Mouse (Mus musculus) forebrain, postnatal 0 days (tissue): Measurements from ENCODE around the gene Myo9b. TPM values are rescaled to one million over a fixed set of nuclear protein-coding genes. Genes with fewer than 3 reads are reported as not detected.

ENCODE experiments used
- ATAC-seq: fragments of 200-750 bp; cut with Nextera tagmentation; 2 replicates; pipeline ENCODE4 v1.8.0; 2017; ENCODE audit warnings: mild to moderate bottlenecking, moderate library complexity
- DNase-seq: peaks from one replicate; pipeline ENCODE4 v3.0.0-alpha.2; 2015
- H3K27ac ChIP-seq: fragments of 300-500 bp; sonication (generic); 2 replicates; pipeline ENCODE4 v1.5.1; 2014; ENCODE audit warnings: low read depth, mild to moderate bottlenecking, antibody characterized with exemption, low read length, moderate library complexity, mixed read lengths
- H3K27me3 ChIP-seq: fragments of 300-500 bp; sonication (generic); 2 replicates; pipeline ENCODE4 v1.6.1; 2014; ENCODE audit warnings: mild to moderate bottlenecking, low read length, mixed read lengths; ENCODE audit not compliant: insufficient read depth
- H3K36me3 ChIP-seq: fragments of 300-500 bp; sonication (generic); 2 replicates; pipeline ENCODE4 v1.6.1; 2014; ENCODE audit warnings: mild to moderate bottlenecking, moderate library complexity; ENCODE audit not compliant: insufficient read depth
- H3K4me1 ChIP-seq: fragments of 300-500 bp; sonication (generic); 2 replicates; pipeline ENCODE4 v1.6.1; 2014; ENCODE audit warnings: antibody characterized with exemption; ENCODE audit not compliant: insufficient read depth
- H3K4me2 ChIP-seq: fragments of 300-500 bp; sonication (generic); 2 replicates; pipeline ENCODE4 v1.6.1; 2014; ENCODE audit warnings: low read depth, mild to moderate bottlenecking, moderate library complexity
- H3K4me3 ChIP-seq: fragments of 300-500 bp; sonication (generic); 2 replicates; pipeline ENCODE4 v1.5.1; 2014; ENCODE audit warnings: low read depth, low read length, mixed read lengths
- H3K9ac ChIP-seq: fragments of 300-500 bp; sonication (generic); 2 replicates; pipeline ENCODE4 v1.6.1; 2014; ENCODE audit warnings: mild to moderate bottlenecking
- H3K9me3 ChIP-seq: fragments of 300-500 bp; sonication (generic); 2 replicates; pipeline ENCODE4 v1.6.1; 2016; ENCODE audit warnings: low read length
- CTCF ChIP-seq: sonication (generic); IDR thresholded peaks from 2 replicates; pipeline ENCODE4 v1.5.1; 2016; ENCODE audit warnings: antibody characterized with exemption, control low read depth, low read depth
- WGBS: fragments of 180-500 bp; shearing (Covaris S2); extraction: QIAGEN DNeasy Blood & Tissue Kit; methylation state at CpG from one replicate; pipeline ENCODE4 v1.1.7; 2014; 5-methylcytosine and 5-hydroxymethylcytosine counted together
- polyA plus RNA-seq: library from polyadenylated mRNA; unstranded; fragments of >200 nt; fragmentation: Nextera tagmentation; extraction: Ambion mirVana; gene quantifications from 2 replicates; pipeline ENCODE4 v1.2.1, GENCODE M21; 2015
- total RNA-seq: library from RNA; depleted of rRNA; stranded (reverse); fragments of >200 nt; gene quantifications from 2 replicates; pipeline ENCODE4 v1.2.3, GENCODE M21; 2014; rRNA removed

Myo9b gene
- total and polyA plus RNA-seq, 2 experiments from 2014 or later, result 6.5 to 31.4 TPM

GRCm38 (mm10) chr8:71404951-71405351 is 132.4 kb downstream of the Myo9b start:
- Histone ChIP-seq H3K36me3 (peaks cover 3% of the 10 kb centered on the region), H3K9ac (no peak overlapping the region), H3K27ac (no peak overlapping the region), H3K4me1 (peaks cover 6% of the 10 kb centered on the region; the same call in 1 of the 2 replicates), H3K27me3 (no peaks in the 10 kb centered on the region), H3K4me3 (no peak overlapping the region), H3K9me3 (no peaks in the 10 kb centered on the region), H3K4me2 (no peak overlapping the region)
- WGBS, result 83% methylated on average over 9 of the region's 9 CpGs
- DNase-seq (no peak), ATAC-seq (no peak)
- TF ChIP-seq CTCF, result no peak

- peaks cover 6% of the 10 kb centered on the region; the same call in 1 of the 2 replicates for H3K4me1 ChIP-seq
These were observed 133.0 kb downstream of the Myo9b start, which contains the start of gene Ankle1 for GRCm38 (mm10) chr8:71405401-71406098. Ankle1 (plus strand) TSS chr8:71406010.

GRCm38 (mm10) chr8:71406099-71407015 is 133.8 kb downstream of the Myo9b start:
- DNase-seq, result peak; percentile 19

More at GRCm38 (mm10) chr8:71405401-71406098, 133.0 kb downstream of the Myo9b start, which contains the start of gene Ankle1:
- ATAC-seq (peak; percentile 95), DNase-seq (peak; percentile 94)
- peak; percentile 81 for TF ChIP-seq CTCF
- Histone ChIP-seq H3K9ac (peak within 1 kb of the TSS; percentile 33), H3K27me3 (no peaks in the 10 kb centered on the region), H3K9me3 (no peaks in the 10 kb centered on the region), H3K27ac (no peak within 1 kb of the TSS), H3K4me3 (peak within 1 kb of the TSS; percentile 37), H3K4me2 (peak within 1 kb of the TSS; percentile 93), H3K36me3 (peaks cover 3% of the 10 kb centered on the region)
- WGBS, result 17% methylated on average over 33 of the region's 33 CpGs

GRCm38 (mm10) chr8:71407441-71407840 is 134.9 kb downstream of the Myo9b start:
- no peak overlapping the region for H3K4me3 ChIP-seq
- peaks cover 6% of the 10 kb centered on the region; the same call in 1 of the 2 replicates for H3K4me1 ChIP-seq
- H3K9me3 ChIP-seq, result no peaks in the 10 kb centered on the region
- no peak for TF ChIP-seq CTCF
- ATAC-seq, result no peak
- no peak overlapping the region for H3K27ac ChIP-seq
- H3K27me3 ChIP-seq, result no peaks in the 10 kb centered on the region
- 95% methylated on average over 14 of the region's 14 CpGs for WGBS
- H3K36me3 ChIP-seq, result peaks cover 3% of the 10 kb centered on the region; the same call in 1 of the 2 replicates
- H3K9ac ChIP-seq, result no peak overlapping the region
- no peak overlapping the region for H3K4me2 ChIP-seq
- DNase-seq, result no peak

More at GRCm38 (mm10) chr8:71406099-71407015, 133.8 kb downstream of the Myo9b start:
- peak; percentile 38 for ATAC-seq
- peak overlapping the region; percentile 93 for H3K4me2 ChIP-seq
- H3K9ac ChIP-seq, result peak overlapping the region; percentile 33; the same call in 1 of the 2 replicates
- peak overlapping the region; percentile 37 for H3K4me3 ChIP-seq
- under 1% methylated on average over 55 of the region's 55 CpGs for WGBS
- H3K36me3 ChIP-seq, result peaks cover 3% of the 10 kb centered on the region; the same call in 1 of the 2 replicates
- H3K27ac ChIP-seq, result no peak overlapping the region
- H3K9me3 ChIP-seq, result no peaks in the 10 kb centered on the region
- TF ChIP-seq CTCF, result peak; percentile 69
- peaks cover 6% of the 10 kb centered on the region; the same call in 1 of the 2 replicates for H3K4me1 ChIP-seq
- no peaks in the 10 kb centered on the region for H3K27me3 ChIP-seq

GRCm38 (mm10) chr8:71408231-71408630 is 135.7 kb downstream of the Myo9b start:
- Histone ChIP-seq H3K36me3 (peaks cover under 1% of the 10 kb centered on the region; the same call in 1 of the 2 replicates), H3K4me2 (no peak overlapping the region), H3K27ac (no peak overlapping the region), H3K9me3 (no peaks in the 10 kb centered on the region), H3K9ac (no peak overlapping the region), H3K4me1 (peaks cover 6% of the 10 kb centered on the region; the same call in 1 of the 2 replicates), H3K27me3 (no peaks in the 10 kb centered on the region), H3K4me3 (no peak overlapping the region)
- no peak for ATAC-seq
- DNase-seq, result no peak
- WGBS, result 96% methylated on average over 4 of the region's 4 CpGs
- no peak for TF ChIP-seq CTCF

Other genes starting within 250 kb of the Myo9b start
- gene Haus8, start 220 bp downstream of the Myo9b start, total RNA-seq, result 36.4 and 38.9 TPM in 2 replicates
- gene Haus8, start 220 bp downstream of the Myo9b start, polyA plus RNA-seq, result 34.0 and 40.7 TPM in 2 replicates
- 148 and 195 TPM in 2 replicates for gene Use1, start 94.1 kb downstream of the Myo9b start, total RNA-seq
- gene Use1, start 94.1 kb downstream of the Myo9b start, polyA plus RNA-seq, result 124 and 140 TPM in 2 replicates
- gene Ocel1, start 98.6 kb downstream of the Myo9b start, total RNA-seq, result 14.3 and 16.2 TPM in 2 replicates
- 5.2 and 6.6 TPM in 2 replicates for gene Ocel1, start 98.6 kb downstream of the Myo9b start, polyA plus RNA-seq
- gene Nr2f6, start 109.2 kb downstream of the Myo9b start, total RNA-seq, result 59.0 and 63.9 TPM in 2 replicates
- gene Nr2f6, start 109.2 kb downstream of the Myo9b start, polyA plus RNA-seq, result 26.0 and 28.9 TPM in 2 replicates
- 3.5 and 5.6 TPM in 2 replicates for gene Ushbp1, start 123.1 kb downstream of the Myo9b start, total RNA-seq
- gene Ushbp1, start 123.1 kb downstream of the Myo9b start, polyA plus RNA-seq, result 4.2 and 4.5 TPM in 2 replicates
- gene Babam1, start 124.1 kb downstream of the Myo9b start, total RNA-seq, result 87.2 and 94.0 TPM in 2 replicates
- 98.9 and 107 TPM in 2 replicates for gene Babam1, start 124.1 kb downstream of the Myo9b start, polyA plus RNA-seq
- 0.81 and 2.8 TPM in 2 replicates for gene Ankle1, start 133.3 kb downstream of the Myo9b start, total RNA-seq
- 0.97 and 2.3 TPM in 2 replicates for gene Ankle1, start 133.3 kb downstream of the Myo9b start, polyA plus RNA-seq
- gene Abhd8, start 190.9 kb downstream of the Myo9b start, total RNA-seq, result 187 and 210 TPM in 2 replicates
- 168 and 169 TPM in 2 replicates for gene Abhd8, start 190.9 kb downstream of the Myo9b start, polyA plus RNA-seq
- 75.0 and 80.5 TPM in 2 replicates for gene Mrpl34, start 192.2 kb downstream of the Myo9b start, total RNA-seq
- gene Mrpl34, start 192.2 kb downstream of the Myo9b start, polyA plus RNA-seq, result 145 and 184 TPM in 2 replicates
- 179 and 184 TPM in 2 replicates for gene Dda1, start 196.5 kb downstream of the Myo9b start, total RNA-seq
- 274 and 283 TPM in 2 replicates for gene Dda1, start 196.5 kb downstream of the Myo9b start, polyA plus RNA-seq
- gene Ano8, start 213.2 kb downstream of the Myo9b start, total RNA-seq, result 76.5 and 82.2 TPM in 2 replicates
- gene Ano8, start 213.2 kb downstream of the Myo9b start, polyA plus RNA-seq, result 5.9 and 7.7 TPM in 2 replicates
- gene Gtpbp3, start 215.4 kb downstream of the Myo9b start, total RNA-seq, result 23.6 and 33.6 TPM in 2 replicates
- 6.9 and 9.4 TPM in 2 replicates for gene Gtpbp3, start 215.4 kb downstream of the Myo9b start, polyA plus RNA-seq
- gene Plvap, start 239.0 kb downstream of the Myo9b start, total RNA-seq, result 2.2 and 4.0 TPM in 2 replicates
- gene Plvap, start 239.0 kb downstream of the Myo9b start, polyA plus RNA-seq, result 6.9 and 8.7 TPM in 2 replicates